Mouse (Mus musculus) hindbrain, postnatal 0 days (tissue): ENCODE measurements around the gene Pik3ip1. TPM values are rescaled to one million over a fixed set of nuclear protein-coding genes. Genes with fewer than 3 reads are reported as not detected.

Source experiments
- ATAC-seq: fragments of 200-750 bp; cut with Nextera tagmentation; 2 replicates; pipeline ENCODE4 v1.8.0; 2017; ENCODE audit warnings: mild to moderate bottlenecking, moderate TSS enrichment, moderate library complexity
- DNase-seq: peaks from one replicate; pipeline ENCODE4 v3.0.0-alpha.2; 2015; ENCODE audit warnings: low spot score
- H3K27ac ChIP-seq: fragments of 300-500 bp; sonication (generic); 2 replicates; pipeline ENCODE4 v1.5.1; 2014; ENCODE audit warnings: mild to moderate bottlenecking
- H3K27me3 ChIP-seq: fragments of 300-500 bp; sonication (generic); 2 replicates; pipeline ENCODE4 v1.6.1; 2014; ENCODE audit warnings: low read length, mixed read lengths; ENCODE audit not compliant: insufficient read depth
- H3K36me3 ChIP-seq: fragments of 300-500 bp; sonication (generic); 2 replicates; pipeline ENCODE4 v1.6.1; 2014; ENCODE audit warnings: low read length, mixed read lengths; ENCODE audit not compliant: insufficient read depth
- H3K4me1 ChIP-seq: fragments of 300-500 bp; sonication (generic); 2 replicates; pipeline ENCODE4 v1.6.1; 2014; ENCODE audit warnings: antibody characterized with exemption, low read length, mixed read lengths; ENCODE audit not compliant: insufficient read depth
- H3K4me2 ChIP-seq: fragments of 300-500 bp; sonication (generic); 2 replicates; pipeline ENCODE4 v1.6.1; 2014; ENCODE audit warnings: low read depth, mild to moderate bottlenecking, low read length, moderate library complexity, mixed read lengths
- H3K4me3 ChIP-seq: fragments of 300-500 bp; sonication (generic); 2 replicates; pipeline ENCODE4 v1.5.1; 2014; ENCODE audit warnings: low read length
- H3K9ac ChIP-seq: fragments of 300-500 bp; sonication (generic); replicated peaks from 2 replicates; pipeline ENCODE4 v1.6.1; 2014; ENCODE audit warnings: mild to moderate bottlenecking, low read length, moderate library complexity, mixed read lengths
- H3K9me3 ChIP-seq: fragments of 300-500 bp; sonication (generic); 2 replicates; pipeline ENCODE4 v1.6.1; 2016; ENCODE audit warnings: low read length, mixed read lengths
- CTCF ChIP-seq: IDR thresholded peaks from 2 replicates; pipeline ENCODE4 v1.5.1; 2016; ENCODE audit warnings: antibody characterized with exemption, control low read depth, low read depth
- WGBS: fragments of 180-500 bp; shearing (Covaris S2); extraction: QIAGEN DNeasy Blood & Tissue Kit; methylation state at CpG from one replicate; pipeline ENCODE4 v1.1.7; 2014; 5-methylcytosine and 5-hydroxymethylcytosine counted together
- polyA plus RNA-seq: library from polyadenylated mRNA; unstranded; fragments of >200 nt; fragmentation: Nextera tagmentation; extraction: Ambion mirVana; gene quantifications from 2 replicates; pipeline ENCODE4 v1.2.1, GENCODE M21; 2015
- total RNA-seq: library from RNA; depleted of rRNA; stranded (reverse); fragments of >200 nt; gene quantifications from 2 replicates; pipeline ENCODE4 v1.2.3, GENCODE M21; 2014

The Pik3ip1 gene
- total and polyA plus RNA-seq, 2 experiments from 2014 or later = 40.9 to 45.4 TPM

GRCm38 (mm10) chr11:3301075-3301474 lies 29.1 kb upstream of the Pik3ip1 start:
- TF ChIP-seq CTCF = no peak
- WGBS = 93% methylated on average over 5 of the region's 5 CpGs
- Histone ChIP-seq H3K9me3 (no peaks in the 10 kb centered on the region), H3K4me1 (no peaks in the 10 kb centered on the region), H3K4me2 (no peak overlapping the region), H3K4me3 (no peak overlapping the region), H3K27me3 (no peaks in the 10 kb centered on the region), H3K27ac (no peak overlapping the region), H3K9ac (no peak overlapping the region), H3K36me3 (peaks cover 77% of the 10 kb centered on the region)
- DNase-seq (no peak), ATAC-seq (no peak)

DNA sequence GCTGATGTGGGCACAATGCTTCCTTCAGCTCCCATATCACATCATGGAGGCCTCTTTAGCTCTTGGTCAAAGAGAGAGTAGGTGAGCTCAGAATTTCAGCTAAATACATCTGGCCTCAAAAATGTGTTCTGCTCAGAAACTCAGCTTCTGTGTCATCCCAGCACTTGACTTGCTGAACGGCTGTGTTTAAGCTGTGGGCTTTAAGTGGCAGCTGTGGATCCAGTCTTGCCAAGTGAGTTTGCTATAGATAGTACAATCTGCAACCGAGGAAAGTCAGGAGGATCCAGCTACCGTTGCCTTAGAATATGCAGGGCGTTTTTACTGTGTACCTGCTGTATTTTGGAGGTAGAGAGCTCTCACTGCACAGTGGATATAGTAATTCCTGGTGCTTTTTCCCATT lies 27.8 kb upstream of the Pik3ip1 start:
- TF ChIP-seq CTCF = no peak
- Histone ChIP-seq H3K27me3 (no peaks in the 10 kb centered on the region), H3K4me2 (no peak overlapping the region), H3K4me1 (no peaks in the 10 kb centered on the region), H3K4me3 (no peak overlapping the region), H3K27ac (no peak overlapping the region), H3K36me3 (peaks cover 83% of the 10 kb centered on the region), H3K9ac (0 out of 2 replicates have a peak overlapping the region, but pooled peaks have one; percentile 13), H3K9me3 (no peaks in the 10 kb centered on the region)
- WGBS = 87% methylated on average over 4 of the region's 4 CpGs
- ATAC-seq (no peak), DNase-seq (no peak)

- ATAC-seq (no peak), DNase-seq (no peak)
- 73% methylated on average over 4 of the region's 4 CpGs for WGBS
- Histone ChIP-seq H3K9me3 (no peaks in the 10 kb centered on the region), H3K4me3 (no peak overlapping the region), H3K27ac (no peak overlapping the region), H3K27me3 (no peaks in the 10 kb centered on the region), H3K4me2 (no peak overlapping the region), H3K36me3 (peaks cover 83% of the 10 kb centered on the region), H3K4me1 (no peaks in the 10 kb centered on the region), H3K9ac (no peak overlapping the region)
- TF ChIP-seq CTCF = no peak
Measured at GRCm38 (mm10) chr11:3302792-3303191, 27.4 kb upstream of the Pik3ip1 start.

- Histone ChIP-seq H3K9ac (no peak overlapping the region), H3K4me3 (no peak overlapping the region), H3K4me2 (no peak overlapping the region), H3K4me1 (no peaks in the 10 kb centered on the region), H3K27me3 (no peaks in the 10 kb centered on the region), H3K36me3 (peaks cover 88% of the 10 kb centered on the region), H3K27ac (no peak overlapping the region), H3K9me3 (no peaks in the 10 kb centered on the region)
- ATAC-seq (no peak), DNase-seq (no peak)
- 87% methylated on average over 4 of the region's 4 CpGs for WGBS
- TF ChIP-seq CTCF = no peak
Measured at GRCm38 (mm10) chr11:3305821-3306220, 24.4 kb upstream of the Pik3ip1 start.

DNA sequence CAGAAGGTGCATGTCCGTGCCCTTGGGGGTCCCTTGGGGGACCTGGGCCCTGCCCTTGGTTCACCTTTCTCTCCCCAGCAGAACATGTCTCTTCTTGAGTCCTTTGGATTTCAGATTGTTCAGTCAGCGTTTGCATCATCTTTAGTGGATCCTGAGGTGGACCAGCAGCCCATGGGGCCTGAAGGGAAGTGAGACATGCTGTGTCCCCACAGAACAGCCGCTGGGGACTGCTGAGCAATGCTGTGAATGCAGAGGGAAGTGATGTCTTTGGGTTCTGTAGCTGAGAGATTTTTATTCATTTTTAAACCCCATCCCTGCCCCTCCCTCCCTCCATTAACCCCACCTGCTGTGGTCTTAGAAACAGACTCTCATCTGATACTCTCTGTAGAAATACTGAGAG lies 22.3 kb upstream of the Pik3ip1 start:
- WGBS = 94% methylated on average over 3 of the region's 3 CpGs
- Histone ChIP-seq H3K9me3 (no peaks in the 10 kb centered on the region), H3K9ac (no peak overlapping the region), H3K36me3 (peaks cover 83% of the 10 kb centered on the region), H3K27me3 (no peaks in the 10 kb centered on the region), H3K4me1 (no peaks in the 10 kb centered on the region), H3K4me2 (no peak overlapping the region), H3K4me3 (no peak overlapping the region), H3K27ac (no peak overlapping the region)
- TF ChIP-seq CTCF = no peak
- ATAC-seq (no peak), DNase-seq (no peak)

- Histone ChIP-seq H3K4me2 (no peak overlapping the region), H3K9ac (no peak overlapping the region), H3K27ac (no peak overlapping the region), H3K36me3 (peaks cover 69% of the 10 kb centered on the region), H3K27me3 (no peaks in the 10 kb centered on the region), H3K9me3 (no peaks in the 10 kb centered on the region), H3K4me1 (no peaks in the 10 kb centered on the region), H3K4me3 (no peak overlapping the region)
- no peak for DNase-seq
- no peak for TF ChIP-seq CTCF
- 88% methylated on average over 4 of the region's 4 CpGs for WGBS
- no peak for ATAC-seq
Measured at GRCm38 (mm10) chr11:3309884-3310283, 20.3 kb upstream of the Pik3ip1 start.

DNA sequence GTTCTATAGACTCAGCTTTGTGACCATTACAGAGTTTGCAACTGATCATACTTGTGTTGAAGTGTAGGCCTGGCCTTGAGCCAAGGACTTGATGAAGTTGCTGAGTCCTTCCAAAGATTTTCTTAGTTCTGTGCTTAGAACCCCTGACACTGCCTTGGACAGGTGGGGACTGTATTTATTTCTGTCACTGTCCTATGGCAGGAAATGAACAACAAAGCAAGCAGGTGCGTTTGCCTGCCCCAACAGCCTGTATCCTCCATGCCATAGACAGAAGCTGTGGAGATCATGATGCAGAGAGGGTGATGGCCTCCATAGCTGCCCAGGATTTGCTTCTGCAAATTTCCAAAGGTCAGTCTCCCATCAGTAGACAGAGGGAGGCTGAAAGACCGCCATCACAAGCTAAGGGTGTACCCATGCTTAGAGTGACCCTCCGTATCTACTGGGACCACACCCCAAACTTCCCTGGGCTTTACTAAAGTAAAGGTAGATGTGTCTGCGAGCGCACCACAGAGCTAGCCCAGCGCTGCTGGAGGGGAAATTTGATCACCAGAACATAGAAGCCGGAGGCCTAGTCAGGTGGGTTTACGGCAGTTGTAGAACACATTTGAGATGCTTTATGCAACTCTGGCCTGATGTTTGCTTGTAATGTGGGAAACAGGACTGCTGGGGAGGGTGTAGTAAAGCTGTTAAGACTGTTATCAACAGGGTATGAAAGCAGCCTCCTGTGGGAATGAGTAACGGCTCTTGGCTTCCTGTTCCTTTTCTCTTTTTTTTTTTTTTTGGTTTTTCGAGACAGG lies 19.2 kb upstream of the Pik3ip1 start:
- 91% methylated on average over 9 of the region's 10 CpGs for WGBS
- peaks cover 61% of the 10 kb centered on the region for H3K36me3 ChIP-seq

More for the DNA sequence above, 19.2 kb upstream of the Pik3ip1 start:
- ATAC-seq (no peak), DNase-seq (no peak)
- no peak for TF ChIP-seq CTCF
- Histone ChIP-seq H3K27me3 (no peaks in the 10 kb centered on the region), H3K4me1 (no peaks in the 10 kb centered on the region), H3K9ac (no peak overlapping the region), H3K4me2 (no peak overlapping the region), H3K4me3 (no peak overlapping the region), H3K27ac (no peak overlapping the region), H3K9me3 (no peaks in the 10 kb centered on the region)
